Mouse (Mus musculus) forelimb bud, embryonic 11.5 days (tissue): ENCODE data around the gene Galnt10.
"Not testable (repeated sequence)": the region's sequence is repeated elsewhere in the genome, so short reads cannot be mapped to it uniquely, and the experiment has no call there.

Experiments used
- DNase-seq: peaks from one replicate; pipeline ENCODE4 v3.0.0-alpha.2; 2012; ENCODE audit warnings: low read depth, low spot score

Galnt10 gene

DNA sequence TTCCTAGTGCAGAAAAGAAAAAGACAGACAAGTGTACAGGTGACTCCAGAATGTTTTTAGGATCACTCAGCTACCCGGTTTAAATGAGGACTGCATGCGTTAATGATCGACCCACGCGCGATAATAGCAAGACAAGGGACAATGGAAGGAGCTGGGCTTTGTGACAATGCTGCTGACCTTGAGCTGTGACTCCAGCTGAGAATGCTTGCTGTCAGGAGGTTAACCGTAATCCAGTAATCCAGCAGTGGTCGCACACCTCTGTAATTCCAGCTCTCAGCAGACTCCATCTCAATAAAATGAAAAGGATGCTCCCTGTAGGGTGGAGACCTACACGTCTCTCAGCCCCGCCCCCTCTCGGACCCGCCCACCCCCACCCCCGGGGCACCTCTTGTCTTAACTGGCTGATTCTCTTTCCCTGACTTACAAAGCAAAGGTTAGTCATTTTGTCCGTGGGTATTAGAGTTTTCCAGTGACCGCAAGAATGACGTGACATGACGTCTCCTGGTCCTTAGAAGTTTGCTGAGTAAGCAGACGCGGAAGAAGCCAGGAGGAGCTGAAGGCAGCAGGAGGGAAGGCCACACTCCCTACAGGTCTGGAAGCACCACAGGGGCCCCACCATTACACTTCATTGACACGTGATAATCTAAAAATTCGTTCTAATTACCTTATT lies 145.8 kb downstream of the Galnt10 start:
- DNase-seq = no peak

DNA sequence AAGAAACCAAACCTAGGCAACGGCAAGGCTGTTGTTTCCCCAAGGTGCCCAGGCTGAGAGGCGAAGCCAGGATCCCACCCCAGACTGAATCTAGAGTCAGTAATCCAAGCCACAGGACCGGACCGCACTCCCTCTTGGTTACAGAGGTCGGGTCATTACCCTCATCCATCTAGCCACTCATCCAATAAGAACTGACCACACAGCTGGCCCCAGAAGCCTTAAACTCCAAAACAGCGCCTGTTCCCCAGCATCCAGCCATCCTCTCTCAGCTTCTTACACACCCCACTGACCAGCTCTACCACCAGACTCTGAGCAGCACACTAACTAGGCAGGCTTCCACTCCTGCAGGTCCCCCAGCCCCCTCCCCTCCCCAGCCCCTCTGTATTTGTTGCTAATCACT lies 149.8 kb downstream of the Galnt10 start:
- DNase-seq = no peak

DNA sequence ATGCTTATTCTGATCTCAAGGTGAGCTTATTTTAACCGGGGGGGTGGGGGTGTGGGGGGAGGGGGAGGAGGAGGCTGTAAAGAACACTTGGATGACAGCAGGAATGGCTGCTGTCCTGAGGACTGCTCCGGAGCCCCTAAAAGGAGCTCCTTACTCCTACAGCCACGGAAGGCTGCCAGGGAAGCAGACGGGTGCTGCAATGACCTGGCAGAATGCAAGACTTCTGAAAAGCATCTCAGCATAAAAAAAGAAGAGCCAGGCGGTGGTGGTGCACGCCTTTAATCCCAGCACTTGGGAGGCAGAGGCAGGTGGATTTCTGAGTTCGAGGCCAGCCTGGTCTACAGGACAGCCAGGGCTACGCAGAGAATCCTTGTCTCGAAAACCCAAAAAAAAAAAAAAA lies 152.6 kb downstream of the Galnt10 start:
- no peak for DNase-seq

DNA sequence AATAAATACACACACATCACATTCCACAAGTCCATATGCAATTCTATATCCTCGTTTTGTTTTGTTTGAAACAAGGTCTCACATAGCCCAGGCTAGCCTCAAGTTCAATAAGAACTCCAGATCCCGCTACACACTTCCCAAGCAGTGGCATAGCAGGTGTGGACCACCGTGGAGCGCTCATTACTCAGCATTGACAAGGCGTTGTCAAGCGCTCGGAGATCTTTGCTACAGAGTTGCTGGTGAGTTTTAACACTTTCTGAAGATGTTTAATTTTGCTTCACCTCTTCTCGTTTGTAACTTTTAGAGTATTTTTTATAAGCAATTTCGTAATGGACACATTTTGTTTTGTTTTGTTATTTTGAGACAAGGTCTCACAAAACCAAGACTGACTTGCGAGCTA lies 154.2 kb downstream of the Galnt10 start:
- no peak for DNase-seq

DNA sequence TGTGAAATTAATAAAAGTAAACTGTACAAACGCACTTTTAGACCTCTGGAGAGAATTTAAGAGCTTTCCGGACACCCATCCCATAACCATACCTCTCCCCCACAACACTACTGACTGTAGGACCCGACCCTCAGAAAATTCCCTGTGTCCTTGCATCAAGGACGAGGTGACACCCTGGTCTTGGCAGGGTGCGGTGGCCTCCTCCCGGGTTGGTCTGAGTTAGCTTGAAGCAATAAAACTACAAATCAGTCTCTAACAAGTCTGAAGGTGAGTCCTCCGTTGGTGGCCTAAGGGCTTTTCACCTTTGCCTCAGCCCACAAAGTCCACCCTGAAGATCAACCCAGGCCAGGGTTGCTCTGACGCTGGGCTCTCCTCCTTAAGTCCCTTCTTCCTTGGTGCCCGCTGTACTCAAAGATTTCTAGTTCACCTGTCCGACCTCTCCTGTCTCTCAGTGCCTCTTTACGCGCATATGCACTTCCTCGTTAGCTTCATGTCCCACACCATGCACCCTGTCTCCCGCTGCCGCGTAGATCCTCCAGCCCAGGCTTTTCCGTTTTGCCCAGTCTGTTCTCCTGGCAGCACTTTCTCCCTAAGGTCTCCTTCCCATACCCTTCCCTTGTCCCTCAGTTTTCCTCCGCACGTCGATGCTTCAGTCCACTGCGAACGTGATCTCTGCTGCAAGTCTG lies 155.2 kb downstream of the Galnt10 start:
- no peak for DNase-seq

DNA sequence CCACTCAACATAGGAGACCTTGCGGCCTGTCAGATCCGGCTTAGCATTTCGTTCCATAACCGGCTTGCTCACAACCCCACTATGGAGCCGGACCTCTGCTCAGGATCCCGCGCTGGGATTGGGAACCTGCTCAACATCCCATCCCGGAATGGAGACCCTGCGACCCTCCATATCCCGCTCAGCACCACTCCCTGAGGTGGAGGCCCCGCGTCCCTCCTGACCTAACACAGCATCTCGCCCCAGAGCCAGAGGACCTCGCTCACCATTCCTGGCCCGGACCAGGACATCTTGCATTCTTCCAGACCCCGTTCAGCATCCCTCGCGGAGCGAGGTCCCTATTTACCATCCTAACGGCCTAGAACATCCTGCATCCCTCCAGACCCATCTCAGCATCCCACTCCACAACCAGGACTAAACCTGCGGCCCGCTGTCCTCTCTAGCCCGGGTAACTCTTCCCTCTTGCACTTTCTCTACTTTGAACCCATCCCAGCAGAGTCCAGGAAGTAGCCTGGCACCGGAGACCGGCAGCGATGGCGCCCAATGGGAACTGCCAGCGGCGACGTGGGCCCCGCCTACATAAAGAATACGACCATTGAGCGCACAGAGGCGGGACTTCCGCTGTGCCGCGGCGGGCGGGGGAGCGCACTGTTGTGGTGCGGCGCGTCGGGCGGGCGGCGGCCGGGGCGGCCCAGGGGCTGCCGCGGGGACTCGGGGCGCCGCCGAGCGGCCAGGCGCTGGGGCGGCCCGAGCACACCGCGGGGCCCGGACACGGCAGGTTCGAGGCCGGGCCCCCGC lies 155.9 kb downstream of the Galnt10 start, which contains the start of gene Sap30l:
Sap30l (plus strand) TSS at position 667 of the 795 bp plus-strand sequence.
- peak; percentile 91 for DNase-seq

DNA sequence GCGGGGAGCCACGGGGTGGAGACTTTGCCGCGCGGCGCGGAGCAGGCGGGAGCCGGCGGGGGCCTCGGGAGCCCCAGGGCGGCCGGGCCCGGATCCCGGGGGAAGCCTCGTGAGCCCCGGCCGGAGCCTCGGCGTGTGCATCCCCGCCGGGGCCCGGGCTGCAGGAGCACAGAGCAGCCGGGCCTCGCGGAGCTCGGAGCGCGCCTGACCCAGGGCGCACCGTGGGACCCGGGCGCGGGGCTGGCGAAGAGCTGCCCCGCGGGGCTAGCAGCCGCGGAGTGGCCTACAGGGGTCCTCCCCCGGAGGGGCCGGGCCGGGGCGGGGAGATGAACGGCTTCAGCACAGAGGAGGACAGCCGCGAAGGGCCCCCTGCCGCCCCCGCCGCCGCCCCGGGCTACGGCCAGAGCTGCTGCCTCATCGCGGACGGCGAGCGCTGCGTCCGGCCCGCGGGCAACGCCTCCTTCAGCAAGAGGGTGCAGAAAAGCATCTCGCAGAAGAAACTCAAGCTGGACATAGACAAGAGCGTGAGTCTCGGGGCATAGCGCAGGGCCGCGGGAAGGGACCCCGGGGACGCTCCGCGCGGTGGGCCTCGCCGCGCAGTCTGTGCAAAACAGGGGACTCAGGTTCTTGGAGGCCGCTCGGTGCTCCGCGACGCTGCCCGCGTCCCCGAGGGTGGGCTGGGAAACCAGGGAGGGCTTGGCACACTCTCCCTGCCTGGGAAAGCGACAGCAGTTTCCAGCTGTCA lies 156.7 kb downstream of the Galnt10 start:
- no peak for DNase-seq

DNA sequence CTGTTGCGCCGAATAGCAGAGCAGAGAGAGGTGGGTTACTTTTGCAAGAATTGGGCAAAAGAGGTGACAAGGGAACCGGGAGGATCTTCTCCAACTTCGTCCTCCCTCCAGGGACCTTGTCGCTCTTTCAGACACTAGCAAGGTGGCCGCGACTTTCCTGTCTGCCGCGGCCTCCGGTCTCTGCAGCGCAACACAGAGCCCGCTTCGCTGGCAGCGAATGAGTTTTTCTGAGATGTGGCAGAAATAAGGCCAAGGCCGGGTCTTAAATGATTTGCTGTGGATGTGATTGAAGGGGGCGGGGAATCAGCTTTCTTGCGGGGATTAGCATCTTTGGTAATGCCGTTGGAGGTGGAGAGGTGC lies 157.2 kb downstream of the Galnt10 start:
- no peak for DNase-seq

DNA sequence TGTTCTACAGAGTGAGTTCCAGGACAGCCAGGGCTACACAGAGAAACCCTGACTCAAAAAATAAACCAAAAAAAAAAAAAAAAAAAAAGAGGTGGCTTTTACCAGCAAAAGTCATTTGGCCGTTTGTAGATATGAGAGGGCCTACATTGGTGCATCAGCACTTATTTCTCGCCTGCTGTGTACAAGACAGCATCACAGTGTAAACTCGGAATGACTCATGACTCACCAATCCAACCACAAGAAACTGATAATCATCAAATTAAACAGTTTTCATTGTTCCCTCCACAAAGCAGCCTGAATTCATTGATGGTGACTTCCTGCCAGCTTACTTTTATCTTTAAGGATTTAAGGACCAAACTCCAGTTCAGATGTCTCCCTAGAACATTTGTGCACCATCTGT lies 159.8 kb downstream of the Galnt10 start:
- DNase-seq = no peak

DNA sequence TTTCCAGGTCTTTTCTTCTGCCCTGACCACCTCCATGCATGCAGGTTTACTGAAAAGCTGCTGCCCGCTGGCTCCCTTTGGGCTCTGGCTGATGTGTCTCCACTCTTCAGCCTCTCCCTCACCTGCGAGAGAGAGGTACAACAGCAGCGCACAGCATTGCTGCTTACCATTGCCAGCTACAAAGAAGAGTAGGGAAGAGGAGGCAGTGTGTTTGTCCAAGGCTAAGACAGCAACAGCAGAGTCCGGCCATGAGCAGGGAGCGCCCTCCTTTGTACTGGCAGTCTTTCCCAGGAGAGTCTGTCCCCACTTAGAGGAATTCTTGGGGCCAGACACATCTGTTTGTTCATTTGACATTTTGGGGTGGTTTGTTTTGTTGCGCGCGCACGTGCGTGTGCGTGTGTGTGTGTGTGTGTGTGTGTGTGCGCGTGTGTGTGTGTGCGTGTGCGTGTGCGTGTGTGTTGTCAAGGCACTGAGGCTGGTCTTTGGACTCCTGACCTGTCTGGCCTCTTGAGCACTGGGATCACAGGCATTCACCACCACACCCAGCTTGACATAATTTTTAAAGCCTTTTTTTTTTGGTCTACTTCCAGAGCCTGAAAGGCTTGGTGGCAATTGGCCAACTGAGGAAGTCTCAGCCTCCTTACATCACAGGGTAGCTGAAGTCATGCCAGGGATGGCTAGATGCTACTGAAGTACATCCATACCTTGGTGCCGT lies 163.9 kb downstream of the Galnt10 start:
- no peak for DNase-seq

DNA sequence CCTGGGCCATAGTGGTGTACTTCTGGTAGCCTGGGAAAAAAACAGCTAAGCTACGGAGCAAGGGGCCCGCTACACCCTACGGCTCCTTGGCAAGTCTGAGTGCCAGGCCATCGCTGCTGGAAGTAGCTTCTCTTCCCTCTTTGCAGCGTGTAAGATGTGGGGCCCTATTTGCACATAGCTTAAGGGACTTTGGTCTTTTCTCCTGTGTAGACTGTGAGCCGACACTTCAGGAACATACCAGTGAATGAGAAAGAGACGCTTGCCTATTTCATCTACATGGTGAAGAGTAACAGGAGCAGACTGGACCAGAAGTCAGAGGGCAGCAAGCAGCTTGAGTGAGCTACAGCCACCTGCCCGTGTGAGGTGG lies 164.5 kb downstream of the Galnt10 start:
- DNase-seq = no peak

DNA sequence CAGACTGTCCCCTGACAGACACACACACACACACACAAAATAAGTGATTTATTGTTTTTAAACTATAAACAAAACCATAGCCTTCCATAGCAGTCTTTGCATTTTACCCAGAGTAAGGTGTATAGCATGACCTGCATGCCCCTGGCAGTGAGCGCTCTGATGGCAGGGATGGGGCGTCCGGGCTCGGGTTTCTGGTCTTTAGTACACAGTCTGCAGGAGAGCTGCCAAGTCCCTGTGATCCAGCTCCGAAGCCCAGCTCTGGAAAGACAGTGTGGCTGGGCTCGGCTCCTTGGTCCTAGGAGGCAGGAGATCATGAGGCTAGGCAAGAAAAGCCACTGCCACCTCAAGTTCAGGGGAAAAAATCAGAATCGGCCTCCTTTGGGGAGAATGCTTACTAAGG lies 165.8 kb downstream of the Galnt10 start:
- no peak for DNase-seq

DNA sequence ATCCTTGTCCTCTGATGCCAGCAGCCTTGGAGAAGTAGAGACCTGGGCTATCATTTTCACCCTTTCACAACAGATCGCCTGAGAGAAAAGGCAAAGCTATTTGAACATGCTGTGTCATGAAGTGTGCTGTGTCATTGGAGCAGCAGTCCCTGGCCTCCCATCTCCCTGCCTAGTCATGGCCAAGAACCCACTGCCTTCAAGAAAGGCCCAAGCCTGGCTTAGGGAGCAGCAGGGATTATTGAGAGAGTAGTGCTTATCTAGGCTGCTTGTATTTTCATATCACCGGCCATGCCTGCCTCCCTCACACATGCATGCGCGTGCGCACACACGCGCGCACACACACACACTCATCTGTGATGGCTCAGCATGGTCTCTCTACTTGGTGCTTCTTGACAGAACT lies 167.0 kb downstream of the Galnt10 start:
- DNase-seq = no peak

DNA sequence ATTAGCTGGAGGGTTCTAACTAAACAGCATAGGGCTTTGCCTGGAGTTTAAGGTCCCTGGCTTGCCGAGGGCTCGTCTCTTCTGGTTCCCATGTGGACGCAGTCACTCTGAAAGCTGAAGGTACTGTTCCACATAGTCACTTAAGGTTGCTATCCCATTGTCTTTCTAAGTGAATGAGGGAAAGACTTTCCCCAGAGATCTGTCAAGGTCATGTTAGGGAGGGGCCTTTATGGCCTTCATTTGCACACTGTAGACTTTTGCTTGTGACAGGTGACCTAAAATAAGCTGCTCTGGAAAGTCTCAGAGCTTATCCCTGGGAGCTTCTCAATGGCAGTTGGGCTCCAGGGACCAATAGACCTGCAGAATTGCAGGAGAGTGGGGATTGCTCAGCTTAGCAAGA lies 168.4 kb downstream of the Galnt10 start:
- DNase-seq = no peak

DNA sequence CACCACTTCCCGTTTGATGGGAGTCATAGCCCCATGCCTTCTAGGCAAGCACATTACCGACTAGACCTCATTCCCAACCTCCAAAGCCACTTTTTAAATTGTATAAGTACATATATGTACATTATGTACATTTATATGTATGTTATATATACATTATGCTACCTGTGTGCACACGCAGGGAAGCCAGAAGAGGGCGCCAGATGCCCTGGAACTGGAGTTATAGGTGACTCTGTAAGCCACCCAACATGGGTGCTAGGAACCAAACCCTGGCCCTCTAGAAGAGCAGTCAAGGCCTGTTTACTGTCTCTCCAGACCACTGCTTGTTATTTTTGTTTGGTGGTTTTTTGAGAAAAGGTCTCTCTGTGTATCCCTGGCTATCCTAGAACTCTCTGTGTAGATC lies 172.9 kb downstream of the Galnt10 start:
- DNase-seq = no peak

DNA sequence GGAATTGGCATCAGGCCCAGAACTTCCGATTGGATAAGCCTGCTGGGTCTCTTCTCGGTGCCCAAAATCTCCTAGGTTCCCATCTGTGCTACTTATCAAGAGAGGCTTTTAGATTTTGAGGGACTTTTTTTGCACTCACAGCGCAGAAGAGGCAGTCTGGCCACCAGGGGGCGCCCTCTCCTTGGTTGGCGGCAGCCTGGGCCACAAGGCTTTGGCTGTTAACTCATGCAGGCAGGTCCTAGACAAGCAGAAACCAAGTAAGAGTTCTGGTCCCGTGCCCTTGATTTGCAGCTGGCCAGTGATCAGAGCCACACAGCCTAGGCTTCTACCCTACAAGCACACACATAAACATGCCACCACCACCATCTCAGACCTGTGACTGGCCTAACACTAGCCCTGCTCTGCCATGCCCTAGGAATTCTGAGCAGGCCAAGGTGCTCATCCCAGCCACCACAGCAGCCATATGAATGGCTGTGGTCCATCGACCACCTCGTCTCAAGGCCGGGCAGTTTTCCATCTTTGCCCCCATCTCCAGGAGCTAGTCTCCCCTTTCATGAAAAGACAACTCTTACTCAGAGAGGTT lies 174.8 kb downstream of the Galnt10 start:
- DNase-seq = peak; percentile 81

DNA sequence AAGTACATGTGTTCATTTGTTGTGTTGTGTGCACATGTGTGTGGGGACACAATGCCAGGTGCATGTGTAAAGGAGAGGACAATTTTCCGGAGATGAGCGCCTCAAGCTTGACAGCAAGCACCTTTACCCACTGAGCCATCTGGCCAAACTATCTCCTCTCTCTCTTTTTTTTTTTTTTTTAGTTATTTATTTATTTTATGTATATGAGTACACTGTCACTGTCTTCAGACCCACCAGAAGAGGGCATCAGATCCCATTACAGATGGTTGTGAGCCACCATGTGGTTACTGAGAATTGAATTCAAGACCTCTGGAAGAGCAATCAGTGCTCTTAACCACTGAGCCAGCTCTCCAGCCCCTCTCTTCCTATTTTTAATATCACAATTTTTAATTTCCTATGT lies 177.9 kb downstream of the Galnt10 start:
- DNase-seq = not testable (repeated sequence)

DNA sequence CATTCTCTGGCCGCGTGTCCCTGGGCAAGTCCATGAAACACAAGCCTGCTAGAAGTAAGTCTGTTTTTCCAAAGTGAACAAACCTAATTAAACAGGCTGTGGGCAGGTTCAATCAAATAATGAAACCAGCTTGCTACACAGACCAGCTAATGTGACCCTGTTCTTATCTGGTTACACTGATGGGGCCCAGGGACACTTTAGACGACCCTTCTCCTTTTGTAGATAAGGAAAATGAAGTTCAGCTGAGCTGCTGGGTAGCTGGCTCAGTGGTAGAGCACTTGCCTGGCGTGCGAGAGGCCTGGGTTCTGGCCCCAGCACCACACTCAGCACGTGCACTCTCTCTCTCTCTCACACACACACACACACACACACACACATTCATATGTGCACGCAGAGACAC lies 178.5 kb downstream of the Galnt10 start:
- no peak for DNase-seq

DNA sequence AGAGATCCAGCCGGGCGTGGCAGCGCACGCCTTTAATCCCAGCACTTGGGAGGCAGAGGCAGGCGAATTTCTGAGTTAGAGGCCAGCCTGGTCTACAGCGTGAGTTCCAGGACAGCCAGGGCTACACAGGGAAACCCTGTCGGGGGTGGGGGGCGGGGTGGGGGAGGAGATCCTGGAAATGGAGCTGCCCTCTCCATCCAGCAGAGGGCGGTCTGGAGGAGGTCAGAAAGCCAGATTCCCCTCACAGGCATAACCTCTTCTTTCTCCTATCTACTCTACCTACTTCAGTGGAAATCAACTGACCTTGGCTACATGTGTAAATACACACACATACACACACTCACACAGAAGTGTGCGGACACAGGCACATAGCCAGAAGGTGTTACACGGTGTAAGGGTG lies 180.0 kb downstream of the Galnt10 start:
- DNase-seq = not testable (repeated sequence)

DNA sequence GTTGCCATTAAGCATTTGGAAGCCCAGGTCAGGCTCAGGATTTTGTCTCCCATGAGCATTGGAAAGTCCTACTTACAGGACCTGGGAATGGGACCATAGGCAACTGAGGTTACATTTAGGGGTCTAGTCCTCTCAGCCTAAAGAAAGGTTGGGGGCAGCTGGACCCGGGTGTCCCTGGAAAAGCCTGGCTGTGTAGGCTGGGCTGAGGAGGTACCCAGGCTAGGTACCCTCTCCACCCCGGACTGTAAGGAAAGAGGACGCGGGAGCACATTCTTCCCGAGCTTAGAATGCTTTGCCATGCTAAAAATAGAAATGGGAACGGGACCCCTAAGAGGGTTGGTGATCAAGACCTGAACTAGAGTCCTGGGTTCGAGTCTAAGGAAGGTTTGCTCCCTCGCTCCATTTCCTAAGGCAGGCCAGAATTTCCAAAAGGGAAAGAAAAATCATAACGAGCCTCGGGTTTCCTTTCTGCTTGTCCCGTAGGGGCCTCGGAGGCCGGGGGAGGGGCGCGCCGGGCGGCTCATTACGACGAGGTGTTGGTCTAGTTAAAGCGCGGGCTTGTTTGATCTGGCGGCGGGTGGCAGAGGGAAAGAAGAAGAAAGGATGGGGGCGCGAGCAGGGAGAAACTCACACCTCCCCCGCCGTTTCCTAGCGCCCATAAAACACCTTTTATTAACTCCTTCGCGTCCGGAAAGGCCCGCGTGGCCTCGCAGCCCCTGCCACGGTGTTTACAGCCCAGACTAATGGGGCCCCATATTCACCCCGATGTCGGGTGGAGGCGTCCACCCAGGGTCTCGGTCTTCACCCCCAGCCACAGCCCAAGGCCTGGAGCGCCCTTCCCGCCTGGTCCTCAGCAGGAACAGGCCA lies 182.0 kb downstream of the Galnt10 start:
- peak; percentile 72 for DNase-seq
